Mouse (Mus musculus) thymus, adult 2 months (tissue): Measurements from ENCODE around the gene Mfsd11. TPM values are rescaled to one million over a fixed set of nuclear protein-coding genes. Genes with fewer than 3 reads are reported as not detected.
A peak's percentile ranks its signal among the peaks of the same experiment; 100 is the strongest.
"Not testable (repeated sequence)": the region's sequence is repeated elsewhere in the genome, so short reads cannot be mapped to it uniquely, and the experiment has no call there.

Experiments used
- DNase-seq: peaks from one replicate; pipeline ENCODE4 v3.0.0; 2021
- H3K27ac ChIP-seq: fragments of 200-500 bp; 2 replicates; pipeline ENCODE4 v1.5.1; 2012; ENCODE audit warnings: low read length, control low read depth; ENCODE audit not compliant: control insufficient read depth, insufficient read depth
- H3K27me3 ChIP-seq: fragments of 200-500 bp; 2 replicates; pipeline ENCODE4 v1.6.1; 2012; ENCODE audit warnings: mild to moderate bottlenecking, low read length, moderate library complexity, mixed read lengths; ENCODE audit not compliant: control insufficient read depth, insufficient read depth
- H3K36me3 ChIP-seq: fragments of 200-500 bp; 2 replicates; pipeline ENCODE4 v1.6.1; 2012; ENCODE audit warnings: mild to moderate bottlenecking, low read length, moderate library complexity; ENCODE audit not compliant: control insufficient read depth, insufficient read depth
- H3K4me1 ChIP-seq: fragments of 200-500 bp; replicated peaks from 2 replicates; pipeline ENCODE4 v1.6.1; 2012; ENCODE audit warnings: low read length; ENCODE audit not compliant: control insufficient read depth, insufficient read depth
- H3K4me3 ChIP-seq: fragments of 200-500 bp; 2 replicates; pipeline ENCODE4 v1.5.1; 2012; ENCODE audit warnings: mild to moderate bottlenecking, low read length, control low read depth, moderate library complexity; ENCODE audit not compliant: control insufficient read depth, insufficient read depth
- CTCF ChIP-seq: fragments of 200-500 bp; IDR thresholded peaks from 2 replicates; pipeline ENCODE4 v1.5.1; 2012; ENCODE audit warnings: mild to moderate bottlenecking, control low read depth, low read length, moderate library complexity, borderline replicate concordance; ENCODE audit not compliant: control insufficient read depth, poor library complexity, insufficient read depth; ENCODE audit errors: extremely low read depth
- POLR2A ChIP-seq: fragments of 200-500 bp; IDR thresholded peaks from 2 replicates; pipeline ENCODE4 v1.6.1; 2012; ENCODE audit warnings: mild to moderate bottlenecking, low read length, control low read depth, moderate library complexity; ENCODE audit not compliant: control insufficient read depth, poor library complexity, insufficient read depth; ENCODE audit errors: extremely low read depth
- WGBS: fragments of 180-500 bp; shearing (Covaris S2); methylation state at CpG from one replicate; pipeline ENCODE4 v1.1.7; 2018; 5-methylcytosine and 5-hydroxymethylcytosine counted together
- polyA plus RNA-seq: library from polyadenylated mRNA; depleted of rRNA; stranded (reverse); fragments of >200 nt; gene quantifications from 2 replicates; pipeline ENCODE4 v1.2.3, GENCODE M21; 2012

The Mfsd11 gene
- polyA plus RNA-seq, 1 experiment = 32.9 TPM

DNA sequence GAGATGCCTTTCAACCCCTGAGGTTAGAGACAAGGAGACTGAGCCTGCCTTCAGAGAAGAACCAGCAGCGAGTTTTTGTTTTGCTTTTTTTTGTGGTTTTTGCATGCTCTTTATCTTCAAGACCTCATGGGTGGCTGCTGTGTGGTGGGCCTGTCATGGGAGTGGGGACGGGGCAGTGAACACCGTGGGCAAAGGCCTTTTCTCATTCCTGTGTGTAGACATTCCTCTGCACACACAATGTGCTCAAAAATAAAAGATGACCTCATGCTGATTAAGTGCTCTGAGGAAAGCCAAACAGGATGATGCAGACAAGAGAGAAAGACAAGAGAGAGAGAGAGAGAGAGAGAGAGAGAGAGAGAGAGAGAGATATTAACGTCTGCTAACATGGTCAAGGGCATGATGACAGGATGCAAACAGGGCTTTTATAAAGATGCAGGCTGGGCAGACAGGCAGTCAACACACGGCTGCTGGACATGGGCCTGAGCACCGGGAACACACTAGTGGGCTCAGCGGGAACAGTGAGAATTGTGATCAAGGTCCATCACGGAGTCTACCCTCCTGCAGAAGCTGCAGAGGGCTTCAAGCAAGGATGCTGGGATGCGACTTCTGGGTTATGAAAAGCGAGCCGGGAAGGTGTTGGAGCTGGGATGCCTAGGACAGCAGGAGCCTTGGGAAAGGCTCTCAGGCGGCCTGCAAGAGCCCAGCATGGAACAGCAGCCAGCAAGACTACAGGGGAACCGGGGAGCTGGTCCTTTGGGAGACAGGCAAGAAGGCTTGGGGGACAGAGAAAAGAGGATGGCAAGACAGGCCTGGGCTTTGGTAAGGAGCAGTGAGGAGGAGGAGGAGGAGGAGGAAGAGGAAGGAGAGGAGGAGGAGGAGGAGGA is 30.9 kb upstream of the Mfsd11 start:
- DNase-seq = no peak

DNA sequence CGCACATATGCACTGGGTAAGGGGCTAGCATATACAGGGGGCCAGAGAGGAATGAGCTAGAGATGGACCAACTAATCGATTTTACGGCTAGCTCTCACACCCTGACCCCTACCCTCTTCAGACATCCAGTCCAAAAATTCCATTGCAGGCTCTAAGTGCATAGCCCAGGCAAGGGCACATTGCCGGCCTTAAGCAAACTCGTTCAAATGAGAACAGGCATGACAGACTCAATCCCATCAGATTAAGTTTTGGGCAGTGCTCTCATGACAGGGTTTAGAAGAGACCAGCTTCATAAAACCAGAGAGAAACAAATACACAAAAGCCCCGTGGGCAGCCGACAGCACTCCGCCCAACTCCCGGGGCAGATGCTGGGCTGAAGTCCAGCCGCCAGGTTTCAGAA is 30.0 kb upstream of the Mfsd11 start:
- no peak for TF ChIP-seq CTCF
- TF ChIP-seq POLR2A = no peak
- no peaks in the 10 kb centered on the region for H3K36me3 ChIP-seq
- H3K27ac ChIP-seq = no peak overlapping the region
- no peak overlapping the region for H3K4me3 ChIP-seq
- no peak for DNase-seq
- H3K27me3 ChIP-seq = no peaks in the 10 kb centered on the region
- H3K4me1 ChIP-seq = peaks cover 16% of the 10 kb centered on the region
- 94% methylated on average over 10 of the region's 10 CpGs for WGBS

More for the DNA sequence above, 30.9 kb upstream of the Mfsd11 start:
- Histone ChIP-seq H3K27me3 (no peaks in the 10 kb centered on the region), H3K36me3 (no peaks in the 10 kb centered on the region), H3K4me1 (peaks cover 16% of the 10 kb centered on the region), H3K27ac (no peak overlapping the region), H3K4me3 (no peak overlapping the region)
- TF ChIP-seq CTCF (no peak), POLR2A (no peak)
- WGBS = 73% methylated on average over 13 of the region's 13 CpGs

DNA sequence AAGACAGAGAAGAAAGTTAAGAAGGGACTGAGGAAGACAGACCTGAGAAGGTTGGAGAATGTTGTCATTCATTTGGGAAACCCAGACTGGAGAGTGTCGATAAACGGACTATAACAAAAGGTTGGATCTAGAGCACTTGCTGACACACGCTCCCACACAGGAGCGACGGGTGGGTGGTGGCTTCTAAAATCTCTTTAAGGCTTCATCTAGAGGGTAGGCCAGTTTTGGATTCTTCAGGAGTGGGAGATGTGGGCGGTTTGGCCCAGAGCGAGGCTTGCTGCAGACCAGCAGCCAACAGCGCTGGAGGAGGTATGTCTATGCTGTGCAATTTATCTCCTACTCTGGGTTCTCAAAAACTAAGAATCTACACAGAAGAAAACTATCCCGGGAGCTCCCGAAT is 29.6 kb upstream of the Mfsd11 start:
- Histone ChIP-seq H3K27ac (no peak overlapping the region), H3K36me3 (no peaks in the 10 kb centered on the region), H3K4me1 (peaks cover 18% of the 10 kb centered on the region), H3K27me3 (no peaks in the 10 kb centered on the region), H3K4me3 (no peak overlapping the region)
- TF ChIP-seq POLR2A = no peak
- TF ChIP-seq CTCF = no peak
- DNase-seq = no peak
- WGBS = 98% methylated on average over 10 of the region's 10 CpGs

DNA sequence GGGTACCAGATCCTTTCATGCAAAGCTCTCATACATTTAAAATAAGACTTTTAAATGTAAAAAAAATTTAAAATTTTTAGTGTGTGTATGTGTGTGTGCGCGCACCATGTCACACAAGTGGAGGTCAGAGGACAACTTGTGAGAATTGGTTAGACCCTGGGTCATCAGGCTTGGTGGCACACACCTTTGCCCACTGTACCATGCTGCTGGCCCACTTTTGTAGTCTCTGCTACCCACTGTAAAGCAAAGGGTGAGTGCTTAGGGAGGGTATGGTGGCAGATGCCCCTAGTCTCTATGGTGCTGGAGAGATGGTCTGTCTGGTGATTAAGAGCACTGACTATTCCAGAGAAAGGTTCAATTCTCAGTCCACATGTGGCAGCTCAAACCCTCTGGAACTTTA is 29.0 kb upstream of the Mfsd11 start:
- Histone ChIP-seq H3K4me1 (peaks cover 25% of the 10 kb centered on the region), H3K27me3 (no peaks in the 10 kb centered on the region), H3K27ac (no peak overlapping the region), H3K4me3 (no peak overlapping the region), H3K36me3 (no peaks in the 10 kb centered on the region)
- no peak for DNase-seq
- no peak for TF ChIP-seq POLR2A
- TF ChIP-seq CTCF = no peak
- 99% methylated on average over 2 of the region's 2 CpGs for WGBS

DNA sequence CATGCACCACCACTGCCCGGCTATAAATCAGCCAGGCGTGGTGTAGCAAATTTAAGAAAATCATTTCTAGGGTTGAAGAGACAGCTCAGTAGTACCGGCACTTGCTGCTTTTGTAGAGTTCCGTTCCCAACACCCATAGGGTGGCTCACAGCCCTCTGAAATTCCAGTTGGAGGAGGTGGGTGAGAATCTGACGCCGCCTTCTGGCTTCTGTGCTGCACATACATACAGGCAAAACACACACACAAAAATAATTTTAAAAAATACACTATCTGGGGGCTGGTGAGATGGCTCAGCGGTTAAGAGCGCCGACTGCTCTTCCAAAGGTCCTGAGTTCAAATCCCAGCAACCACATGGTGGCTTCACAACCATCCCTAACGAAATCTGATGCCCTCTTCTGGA is 28.4 kb upstream of the Mfsd11 start:
- H3K4me1 ChIP-seq = peaks cover 30% of the 10 kb centered on the region
- not testable (repeated sequence) for H3K4me3 ChIP-seq, H3K27me3 ChIP-seq, H3K36me3 ChIP-seq, DNase-seq, H3K27ac ChIP-seq
- WGBS = 98% methylated on average over 10 of the region's 10 CpGs

DNA sequence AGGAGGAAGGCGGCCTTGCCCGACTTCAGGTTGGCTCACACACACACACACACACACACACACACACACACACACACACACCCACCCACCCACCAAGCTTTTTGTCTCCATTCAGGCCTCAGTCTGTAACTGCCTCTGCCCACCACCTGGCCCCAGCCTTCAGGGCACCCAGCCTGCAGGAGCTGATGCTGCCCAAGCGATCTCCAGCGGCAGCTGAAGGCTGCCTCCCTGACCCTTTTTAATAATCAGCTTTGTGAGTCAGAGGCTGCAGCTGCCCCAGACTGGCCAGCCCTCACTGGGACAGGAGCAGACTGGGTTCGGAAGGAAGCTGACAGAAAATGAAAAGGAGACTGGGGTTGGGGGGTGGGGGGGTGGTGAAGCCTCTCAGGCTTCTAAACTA is 27.0 kb upstream of the Mfsd11 start:
- Histone ChIP-seq H3K36me3 (no peaks in the 10 kb centered on the region), H3K4me1 (peaks cover 29% of the 10 kb centered on the region), H3K4me3 (no peak overlapping the region), H3K27ac (no peak overlapping the region), H3K27me3 (no peaks in the 10 kb centered on the region)
- no peak for DNase-seq
- no peak for TF ChIP-seq POLR2A
- no peak for TF ChIP-seq CTCF
- 84% methylated on average over 4 of the region's 5 CpGs for WGBS

DNA sequence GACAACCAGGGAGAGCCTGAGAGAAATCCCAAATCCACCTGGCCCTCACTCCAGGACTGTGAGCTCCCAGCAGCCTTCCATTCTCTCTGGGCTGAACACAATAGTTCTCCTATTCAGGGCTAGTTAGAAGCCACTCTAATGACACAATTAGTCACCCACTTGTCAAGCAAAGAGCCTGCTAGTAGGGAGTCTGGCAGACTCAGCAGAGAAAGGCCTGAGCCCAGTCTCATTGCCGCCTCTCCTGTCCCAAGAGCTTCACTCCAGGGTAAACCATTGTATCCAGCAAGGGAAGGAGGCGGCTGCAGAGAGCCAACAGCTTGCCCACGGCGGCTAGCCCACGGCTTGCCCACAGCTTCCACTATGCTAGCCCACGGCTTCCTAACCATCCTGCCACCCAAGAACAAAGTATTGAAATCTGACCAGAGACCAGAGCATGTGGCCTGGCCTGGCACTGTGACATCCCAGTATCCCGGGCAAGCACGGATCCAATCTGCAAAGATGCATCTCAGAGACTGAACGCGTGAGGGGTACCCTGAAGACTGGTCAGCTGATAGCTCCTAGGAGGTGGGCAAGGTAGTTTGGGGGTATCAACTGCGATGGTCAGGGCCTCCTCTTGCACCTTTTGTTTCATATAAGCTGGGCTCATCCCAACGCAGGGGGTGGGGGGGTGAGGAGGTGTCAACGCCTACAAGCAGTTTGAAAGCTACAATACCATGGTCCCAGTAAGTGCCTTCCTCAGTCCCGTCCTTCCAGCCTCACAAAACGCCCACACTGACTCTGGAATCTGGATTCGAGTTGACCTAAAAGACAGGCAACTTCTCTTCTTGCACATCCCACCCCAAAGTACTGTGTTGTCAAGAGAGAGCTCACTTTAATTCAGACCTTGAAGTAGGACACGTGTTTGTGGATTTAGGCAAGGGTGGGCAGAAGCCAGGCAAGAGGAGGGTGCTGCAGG is 25.4 kb upstream of the Mfsd11 start:
- no peak for DNase-seq
- Histone ChIP-seq H3K4me3 (peak overlapping the region; percentile 43), H3K27me3 (no peaks in the 10 kb centered on the region), H3K27ac (no peak overlapping the region), H3K4me1 (peaks cover 22% of the 10 kb centered on the region), H3K36me3 (no peaks in the 10 kb centered on the region)
- WGBS = 74% methylated on average over 17 of the region's 17 CpGs
- TF ChIP-seq POLR2A (no peak), CTCF (no peak)
